Mouse (Mus musculus) G1E (cell line): ENCODE data around the gene Csdc2.

Source experiments
- CTCF ChIP-seq: IDR thresholded peaks from 2 replicates; pipeline ENCODE4 v1.5.1; 2012; ENCODE audit warnings: low read depth, low read length, inconsistent platforms, mixed read lengths
- GATA1 ChIP-seq: IDR thresholded peaks from 2 replicates; pipeline ENCODE4 v1.6.1; 2012; ENCODE audit warnings: borderline replicate concordance, low read length, inconsistent platforms, mixed read lengths
- POLR2AphosphoS5 ChIP-seq: IDR thresholded peaks from 2 replicates; pipeline ENCODE4 v1.6.1; 2012; ENCODE audit warnings: low read depth, low read length, inconsistent platforms; ENCODE audit not compliant: insufficient replicate concordance
- TAL1 ChIP-seq: conservative IDR thresholded peaks from 2 replicates; pipeline ENCODE4 v1.6.1; 2012; ENCODE audit warnings: low read depth, low read length, inconsistent platforms, mixed read lengths

DNA sequence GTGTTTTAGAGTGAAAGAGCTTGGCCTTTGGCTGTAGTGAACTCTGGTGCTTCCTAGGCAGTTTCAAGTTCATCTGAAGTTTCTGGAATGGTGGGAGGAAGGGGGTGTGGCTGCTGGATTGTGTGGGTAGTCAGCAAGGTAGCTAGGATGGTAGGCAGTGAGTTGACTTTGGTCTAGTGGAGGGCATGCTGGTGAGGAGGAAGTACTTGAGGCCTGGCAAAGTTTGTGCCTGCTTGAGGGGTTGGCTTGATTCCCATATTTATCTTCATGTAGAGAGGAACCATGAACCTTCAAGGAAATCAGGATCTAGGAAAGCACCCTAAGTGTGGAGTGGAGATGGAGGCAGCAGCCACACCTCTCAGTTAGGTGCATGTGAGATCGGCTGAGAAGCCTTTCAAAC is 42.6 kb upstream of the Csdc2 start:
- no peak for TF ChIP-seq CTCF
- no peak for TF ChIP-seq POLR2AphosphoS5
- no peak for TF ChIP-seq TAL1
- TF ChIP-seq GATA1: no peak
